Mouse (Mus musculus) liver, embryonic 13.5 days (tissue): ENCODE data around the gene Myo1d. TPM values are rescaled to one million over a fixed set of nuclear protein-coding genes. Genes with fewer than 3 reads are reported as not detected.

Experiments
- ATAC-seq: fragments of 200-750 bp; cut with Nextera tagmentation; 2 replicates; pipeline ENCODE4 v1.8.0; 2017; ENCODE audit warnings: low read depth, mild to moderate bottlenecking, moderate number of reproducible peaks, moderate library complexity
- DNase-seq: peaks from one replicate; pipeline ENCODE4 v3.0.0; 2022
- H3K27ac ChIP-seq: fragments of 300-500 bp; sonication (generic); 2 replicates; pipeline ENCODE4 v1.5.1; 2015; ENCODE audit warnings: moderate library complexity, mild to moderate bottlenecking, inconsistent platforms
- H3K27me3 ChIP-seq: fragments of 300-500 bp; sonication (generic); 2 replicates; pipeline ENCODE4 v1.6.1; 2015; ENCODE audit warnings: mild to moderate bottlenecking, inconsistent platforms
- H3K36me3 ChIP-seq: fragments of 300-500 bp; sonication (generic); 2 replicates; pipeline ENCODE4 v1.6.1; 2015; ENCODE audit warnings: mild to moderate bottlenecking, inconsistent platforms
- H3K4me1 ChIP-seq: fragments of 300-500 bp; sonication (generic); replicated peaks from 2 replicates; pipeline ENCODE4 v1.6.1; 2015; ENCODE audit warnings: inconsistent platforms
- H3K4me2 ChIP-seq: fragments of 300-500 bp; sonication (generic); 2 replicates; pipeline ENCODE4 v1.6.1; 2015; ENCODE audit warnings: inconsistent platforms, mild to moderate bottlenecking, moderate library complexity
- H3K4me3 ChIP-seq: fragments of 300-500 bp; sonication (generic); replicated peaks from 2 replicates; pipeline ENCODE4 v1.5.1; 2015; ENCODE audit warnings: mild to moderate bottlenecking, inconsistent platforms
- H3K9ac ChIP-seq: fragments of 300-500 bp; sonication (generic); 2 replicates; pipeline ENCODE4 v1.6.1; 2015; ENCODE audit warnings: mild to moderate bottlenecking, inconsistent platforms
- H3K9me3 ChIP-seq: fragments of 300-500 bp; sonication (generic); replicated peaks from 2 replicates; pipeline ENCODE4 v1.6.1; 2016; ENCODE audit warnings: inconsistent platforms
- WGBS: fragments of 180-500 bp; shearing (Covaris S2); methylation state at CpG from one replicate; pipeline ENCODE4 v1.1.7; 2015; ENCODE audit not compliant: insufficient replicate concordance; 5-methylcytosine and 5-hydroxymethylcytosine counted together
- polyA plus RNA-seq: library from polyadenylated mRNA; unstranded; fragments of >200 nt; fragmentation: Nextera tagmentation; extraction: Ambion mirVana; gene quantifications from 2 replicates; pipeline ENCODE4 v1.2.1, GENCODE M21; 2015

Gene Myo1d
- polyA plus RNA-seq, 1 experiment from 2014 or later = 5.2 TPM

- no peak for ATAC-seq
- WGBS = 10% methylated on average over 1 of the region's 1 CpGs
- Histone ChIP-seq H3K36me3 (no peaks in the 10 kb centered on the region), H3K9me3 (no peaks in the 10 kb centered on the region), H3K4me3 (no peak overlapping the region), H3K27me3 (no peaks in the 10 kb centered on the region), H3K4me1 (no peaks in the 10 kb centered on the region; the same call in 1 of the 2 replicates), H3K9ac (no peak overlapping the region), H3K4me2 (no peak overlapping the region), H3K27ac (no peak overlapping the region)
- no peak for DNase-seq
These were observed 60.8 kb downstream of the Myo1d start for GRCm38 (mm10) chr11:80719014-80719413.

GRCm38 (mm10) chr11:80718036-80718435 lies 61.8 kb downstream of the Myo1d start:
- Histone ChIP-seq H3K27ac (no peak overlapping the region), H3K27me3 (no peaks in the 10 kb centered on the region), H3K4me1 (no peaks in the 10 kb centered on the region; the same call in 1 of the 2 replicates), H3K9ac (no peak overlapping the region), H3K36me3 (no peaks in the 10 kb centered on the region), H3K4me3 (no peak overlapping the region), H3K4me2 (no peak overlapping the region), H3K9me3 (no peaks in the 10 kb centered on the region)
- ATAC-seq (no peak), DNase-seq (no peak)

- H3K27ac ChIP-seq = no peak overlapping the region
- 29% methylated on average over 2 of the region's 2 CpGs for WGBS
- no peak overlapping the region for H3K4me3 ChIP-seq
- ATAC-seq (no peak), DNase-seq (no peak)
- H3K36me3 ChIP-seq = no peaks in the 10 kb centered on the region
- H3K27me3 ChIP-seq = no peaks in the 10 kb centered on the region
- no peaks in the 10 kb centered on the region for H3K9me3 ChIP-seq
- no peak overlapping the region for H3K4me2 ChIP-seq
- no peaks in the 10 kb centered on the region; the same call in 1 of the 2 replicates for H3K4me1 ChIP-seq
- H3K9ac ChIP-seq = no peak overlapping the region
These were observed 64.7 kb downstream of the Myo1d start for GRCm38 (mm10) chr11:80715115-80715514.

- H3K27me3 ChIP-seq = no peaks in the 10 kb centered on the region
- WGBS = 39% methylated on average over 1 of the region's 1 CpGs
These were observed 66.1 kb downstream of the Myo1d start for GRCm38 (mm10) chr11:80713705-80714104.

GRCm38 (mm10) chr11:80712201-80712600 lies 67.6 kb downstream of the Myo1d start:
- Histone ChIP-seq H3K9ac (no peak overlapping the region), H3K27ac (no peak overlapping the region), H3K36me3 (no peaks in the 10 kb centered on the region), H3K9me3 (no peaks in the 10 kb centered on the region), H3K4me3 (no peak overlapping the region), H3K4me1 (no peaks in the 10 kb centered on the region), H3K27me3 (no peaks in the 10 kb centered on the region), H3K4me2 (no peak overlapping the region)
- ATAC-seq (no peak), DNase-seq (no peak)
- WGBS = 45% methylated on average over 3 of the region's 3 CpGs

More at GRCm38 (mm10) chr11:80713705-80714104, 66.1 kb downstream of the Myo1d start:
- Histone ChIP-seq H3K9me3 (no peaks in the 10 kb centered on the region), H3K36me3 (no peaks in the 10 kb centered on the region), H3K27ac (no peak overlapping the region), H3K4me2 (no peak overlapping the region), H3K4me1 (no peaks in the 10 kb centered on the region), H3K4me3 (no peak overlapping the region), H3K9ac (no peak overlapping the region)
- no peak for ATAC-seq
- no peak for DNase-seq

GRCm38 (mm10) chr11:80711336-80711735 lies 68.5 kb downstream of the Myo1d start:
- Histone ChIP-seq H3K4me1 (no peaks in the 10 kb centered on the region), H3K27ac (no peak overlapping the region), H3K4me2 (no peak overlapping the region), H3K9me3 (no peaks in the 10 kb centered on the region), H3K27me3 (no peaks in the 10 kb centered on the region), H3K36me3 (no peaks in the 10 kb centered on the region), H3K4me3 (no peak overlapping the region), H3K9ac (no peak overlapping the region)
- DNase-seq (no peak), ATAC-seq (no peak)
- WGBS = 30% methylated on average over 6 of the region's 6 CpGs

GRCm38 (mm10) chr11:80700611-80701010 lies 79.2 kb downstream of the Myo1d start:
- no peaks in the 10 kb centered on the region for H3K27me3 ChIP-seq
- ATAC-seq = no peak
- no peak overlapping the region for H3K9ac ChIP-seq
- no peaks in the 10 kb centered on the region for H3K9me3 ChIP-seq
- no peak for DNase-seq
- no peak overlapping the region for H3K4me2 ChIP-seq
- no peak overlapping the region for H3K4me3 ChIP-seq
- no peaks in the 10 kb centered on the region for H3K36me3 ChIP-seq
- no peaks in the 10 kb centered on the region for H3K4me1 ChIP-seq
- WGBS = 62% methylated on average over 4 of the region's 4 CpGs
- no peak overlapping the region for H3K27ac ChIP-seq

- 43% methylated on average over 3 of the region's 3 CpGs for WGBS
These were observed 81.1 kb downstream of the Myo1d start for GRCm38 (mm10) chr11:80698721-80699120.

GRCm38 (mm10) chr11:80696350-80696749 lies 83.5 kb downstream of the Myo1d start:
- no peak for ATAC-seq
- Histone ChIP-seq H3K9ac (no peak overlapping the region), H3K9me3 (no peaks in the 10 kb centered on the region), H3K27ac (no peak overlapping the region), H3K4me3 (no peak overlapping the region), H3K4me1 (no peaks in the 10 kb centered on the region), H3K36me3 (no peaks in the 10 kb centered on the region), H3K27me3 (no peaks in the 10 kb centered on the region), H3K4me2 (no peak overlapping the region)
- no peak for DNase-seq
- WGBS = 7% methylated on average over 4 of the region's 4 CpGs

More at GRCm38 (mm10) chr11:80698721-80699120, 81.1 kb downstream of the Myo1d start:
- no peaks in the 10 kb centered on the region for H3K9me3 ChIP-seq
- no peaks in the 10 kb centered on the region for H3K27me3 ChIP-seq
- no peak overlapping the region for H3K4me2 ChIP-seq
- H3K27ac ChIP-seq = no peak overlapping the region
- no peaks in the 10 kb centered on the region for H3K4me1 ChIP-seq
- no peak overlapping the region for H3K9ac ChIP-seq
- no peak for DNase-seq
- H3K4me3 ChIP-seq = no peak overlapping the region
- ATAC-seq = no peak
- H3K36me3 ChIP-seq = no peaks in the 10 kb centered on the region

- Histone ChIP-seq H3K9ac (no peak overlapping the region), H3K27ac (no peak overlapping the region), H3K36me3 (no peaks in the 10 kb centered on the region), H3K4me1 (no peaks in the 10 kb centered on the region), H3K4me2 (no peak overlapping the region), H3K9me3 (no peaks in the 10 kb centered on the region), H3K4me3 (no peak overlapping the region), H3K27me3 (no peaks in the 10 kb centered on the region)
- 71% methylated on average over 5 of the region's 5 CpGs for WGBS
- DNase-seq (no peak), ATAC-seq (no peak)
These were observed 95.2 kb downstream of the Myo1d start for GRCm38 (mm10) chr11:80684603-80685002.

GRCm38 (mm10) chr11:80682745-80683144 lies 97.1 kb downstream of the Myo1d start:
- H3K4me1 ChIP-seq = no peaks in the 10 kb centered on the region
- no peaks in the 10 kb centered on the region for H3K9me3 ChIP-seq
- no peak overlapping the region for H3K9ac ChIP-seq
- no peaks in the 10 kb centered on the region for H3K27me3 ChIP-seq
- no peak overlapping the region for H3K4me2 ChIP-seq
- no peaks in the 10 kb centered on the region for H3K36me3 ChIP-seq
- no peak overlapping the region for H3K27ac ChIP-seq
- 66% methylated on average over 3 of the region's 3 CpGs for WGBS
- DNase-seq (no peak), ATAC-seq (no peak)
- H3K4me3 ChIP-seq = no peak overlapping the region

- WGBS = 49% methylated on average over 7 of the region's 7 CpGs
These were observed 106.8 kb downstream of the Myo1d start for GRCm38 (mm10) chr11:80673013-80673412.

More at GRCm38 (mm10) chr11:80673013-80673412, 106.8 kb downstream of the Myo1d start:
- no peak for ATAC-seq
- no peak overlapping the region for H3K9ac ChIP-seq
- H3K4me3 ChIP-seq = no peak overlapping the region
- no peaks in the 10 kb centered on the region for H3K4me1 ChIP-seq
- no peaks in the 10 kb centered on the region for H3K9me3 ChIP-seq
- H3K4me2 ChIP-seq = no peak overlapping the region
- DNase-seq = no peak
- no peak overlapping the region for H3K27ac ChIP-seq
- no peaks in the 10 kb centered on the region for H3K27me3 ChIP-seq
- no peaks in the 10 kb centered on the region for H3K36me3 ChIP-seq
